Mouse (Mus musculus) gastrocnemius, adult 2 months (tissue): ENCODE measurements around the gene Ten1. TPM values are rescaled to one million over a fixed set of nuclear protein-coding genes. Genes with fewer than 3 reads are reported as not detected.

Experiments
- DNase-seq: peaks from one replicate; pipeline ENCODE4 v3.0.0; 2022
- H3K27ac ChIP-seq: fragments of 200-600 bp; 2 replicates; pipeline ENCODE4 v1.8.1; 2022; ENCODE audit warnings: mild to moderate bottlenecking
- H3K4me3 ChIP-seq: fragments of 200-600 bp; 2 replicates; pipeline ENCODE4 v1.8.1; 2022; ENCODE audit warnings: mild to moderate bottlenecking, moderate library complexity
- CTCF ChIP-seq: fragments of 200-600 bp; IDR thresholded peaks from 2 replicates; pipeline ENCODE4 v1.8.1; 2022; ENCODE audit warnings: antibody characterized with exemption, mild to moderate bottlenecking, moderate library complexity
- intact Hi-C: fragments of 180-260 bp; cut with DNase I; formaldehyde crosslinking; loops from one replicate; pipeline ENCODE4 v1.15.1; 2025
- long read RNA-seq, 2 experiments: library from polyadenylated mRNA; stranded (forward); transcript quantifications; one replicate each; pipeline ENCODE4 v2.0.0; 2021
- total RNA-seq, 2 experiments: library from RNA; stranded (reverse); gene quantifications; 2 replicates each; pipeline ENCODE4 v1.2.3; 2021

Gene Ten1
- 10 to 100 TPM; 14.3 to 17.1 TPM for total RNA-seq
- long read RNA-seq, experiment 1, partial matches to known transcripts: 0 of 3 reads
- long read RNA-seq, experiment 1, other reads (novel, unspliced or antisense): 0 of 3 reads
- long read RNA-seq, experiment 2, transcript Ten1-201 (4 exons, 902 nt): major isoform, 5 of 5 reads
- long read RNA-seq, experiment 2, partial matches to known transcripts: 0 of 5 reads
- long read RNA-seq, experiment 2, other reads (novel, unspliced or antisense): 0 of 5 reads

DNA sequence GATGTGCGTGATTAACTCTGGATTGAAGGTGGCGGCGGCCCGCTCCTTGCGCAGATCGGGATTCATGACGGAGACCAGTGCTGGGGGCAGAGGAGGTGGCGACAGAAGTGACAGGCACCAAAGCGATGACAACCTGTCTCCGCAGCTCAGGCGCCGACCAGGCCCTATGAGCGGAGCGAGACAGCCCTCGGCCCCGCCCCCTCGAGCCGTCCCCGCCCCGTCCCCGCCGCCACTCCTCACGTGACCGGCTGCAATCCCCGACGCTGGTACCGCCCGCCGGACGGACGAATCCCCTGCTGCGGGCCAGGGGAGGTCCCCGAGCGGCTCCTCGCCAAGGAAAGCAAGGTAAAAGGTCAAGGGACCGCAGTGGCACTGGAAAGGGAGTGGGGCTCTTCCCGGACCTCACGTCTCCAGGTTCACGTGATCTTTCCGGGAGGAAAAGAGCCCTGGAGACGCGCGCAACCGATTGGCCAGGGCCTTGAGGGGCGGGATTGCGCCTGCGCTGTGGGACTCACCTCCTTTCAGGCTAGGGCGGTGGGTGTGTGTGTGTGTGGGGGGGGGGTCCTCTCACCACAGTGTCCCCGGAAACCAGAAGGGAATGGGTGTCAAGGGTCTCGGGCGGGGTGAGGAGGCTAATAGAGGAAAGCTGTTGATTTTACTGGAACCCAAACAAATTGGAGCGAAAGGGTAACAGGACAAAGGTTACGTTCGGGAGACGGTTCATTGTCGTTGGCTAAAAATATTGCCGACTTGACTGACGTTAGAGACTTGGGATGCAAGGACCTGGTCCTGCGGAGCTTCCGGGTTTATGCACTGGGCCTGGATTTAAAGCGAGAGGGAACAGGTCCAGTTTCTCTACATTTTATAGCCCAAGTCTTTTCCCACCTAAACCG, at the start of gene Ten1, which contains the start of gene Acox1:
Gene Ten1, plus strand, starts transcription at position 217 of the 893 bp plus-strand sequence.
Gene Acox1, minus strand, starts transcription at position 407 of the 893 bp plus-strand sequence.
- peak within 1 kb of the TSS; percentile 86 for H3K4me3 ChIP-seq
- no peak for TF ChIP-seq CTCF
- intact Hi-C loops: loop anchor here (2.0 kb wide), 1 partner anchor 112 kb away; the partner anchor contains the start of gene Wbp2
- peak within 1 kb of the TSS; percentile 97 for H3K27ac ChIP-seq
- DNase-seq: peak; percentile 98

DNA sequence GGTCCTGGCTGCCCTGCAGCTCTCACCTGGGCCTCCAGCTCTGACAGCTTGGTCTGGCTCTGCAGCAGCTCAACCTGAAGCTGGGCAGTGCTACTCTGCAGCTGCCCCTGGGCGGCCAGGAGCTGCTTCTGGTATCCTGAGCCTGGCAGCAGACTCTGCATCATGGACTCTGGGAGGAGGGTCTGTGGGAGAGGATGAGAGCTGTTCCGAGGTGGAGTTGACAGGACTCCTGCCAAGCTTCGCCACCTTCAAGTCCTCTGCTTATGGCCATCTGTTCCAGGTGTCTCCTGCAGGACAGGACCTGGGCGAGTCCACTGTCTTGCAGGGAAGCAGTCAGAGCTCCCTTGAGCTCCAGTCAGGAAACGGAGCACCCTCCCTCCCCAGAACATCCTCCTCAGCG, 49.3 kb upstream of the Ten1 start:
- Histone ChIP-seq H3K27ac (no peak overlapping the region), H3K4me3 (no peak overlapping the region)
- DNase-seq: no peak
- intact Hi-C loops: no loop called here
- no peak for TF ChIP-seq CTCF

DNA sequence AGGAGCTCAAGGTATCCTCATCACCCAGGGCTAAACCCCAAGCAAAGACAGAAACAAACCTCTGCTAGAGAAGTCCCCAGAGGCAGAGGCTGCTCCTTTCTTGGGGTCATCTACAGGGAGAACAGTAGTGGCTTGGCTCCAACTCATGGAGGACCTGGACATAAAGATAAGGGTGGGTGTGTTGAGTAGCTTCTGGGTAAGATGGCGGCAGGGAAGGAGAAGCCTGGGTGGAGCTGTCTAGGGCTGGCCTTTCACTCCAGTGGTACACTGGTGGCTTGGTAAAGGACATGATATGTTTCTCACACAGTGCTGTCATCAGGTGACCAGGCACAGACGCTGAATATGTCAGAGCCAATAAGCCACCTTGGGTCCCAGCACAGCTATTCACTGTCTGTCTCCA, 47.7 kb upstream of the Ten1 start:
- Histone ChIP-seq H3K27ac (no peak overlapping the region), H3K4me3 (no peak overlapping the region)
- no peak for DNase-seq
- intact Hi-C loops: no loop called here
- no peak for TF ChIP-seq CTCF

DNA sequence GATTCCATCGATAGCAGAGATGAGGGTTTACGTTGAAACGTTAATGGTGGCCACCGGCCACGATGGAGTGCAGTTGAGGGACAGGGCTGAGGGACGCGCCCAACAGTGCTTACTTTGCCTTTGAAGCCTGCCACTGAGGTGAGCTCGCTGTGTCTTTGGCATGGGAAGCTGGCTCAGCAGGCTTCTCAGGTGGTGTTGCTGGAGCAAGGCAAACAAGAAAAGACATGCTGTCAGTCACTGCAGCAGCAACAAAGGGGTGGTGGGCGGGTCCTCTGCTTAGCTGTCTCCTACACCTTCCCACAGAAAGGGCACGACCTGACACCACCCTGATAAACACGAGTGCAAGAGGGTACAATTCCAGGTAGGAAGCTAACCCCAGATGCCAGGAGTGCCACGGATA, 37.3 kb upstream of the Ten1 start:
- intact Hi-C loops: no loop called here
- Histone ChIP-seq H3K27ac (no peak overlapping the region), H3K4me3 (no peak overlapping the region)
- no peak for TF ChIP-seq CTCF
- DNase-seq: no peak

DNA sequence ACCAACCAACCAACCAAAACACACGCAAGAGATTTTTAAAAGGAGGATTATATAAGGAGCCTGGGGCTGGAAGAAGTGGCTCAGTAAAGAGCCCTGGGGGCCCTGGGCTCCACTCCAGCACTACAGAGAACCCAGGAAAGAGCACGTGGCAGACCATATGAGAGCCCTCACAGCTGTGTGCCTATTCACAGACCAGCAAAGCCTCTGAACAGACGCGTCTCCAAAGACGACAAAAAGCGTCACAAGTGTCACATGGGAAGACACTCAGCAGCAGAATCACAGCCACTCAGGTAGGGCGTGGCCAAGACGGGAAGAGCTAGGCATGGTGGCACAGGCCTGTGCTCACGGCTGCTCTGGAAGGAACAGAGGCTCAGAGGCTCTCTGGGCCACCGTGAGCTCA, 36.5 kb upstream of the Ten1 start:
- Histone ChIP-seq H3K27ac (no peak overlapping the region), H3K4me3 (no peak overlapping the region)
- intact Hi-C loops: no loop called here
- TF ChIP-seq CTCF: no peak
- DNase-seq: no peak

DNA sequence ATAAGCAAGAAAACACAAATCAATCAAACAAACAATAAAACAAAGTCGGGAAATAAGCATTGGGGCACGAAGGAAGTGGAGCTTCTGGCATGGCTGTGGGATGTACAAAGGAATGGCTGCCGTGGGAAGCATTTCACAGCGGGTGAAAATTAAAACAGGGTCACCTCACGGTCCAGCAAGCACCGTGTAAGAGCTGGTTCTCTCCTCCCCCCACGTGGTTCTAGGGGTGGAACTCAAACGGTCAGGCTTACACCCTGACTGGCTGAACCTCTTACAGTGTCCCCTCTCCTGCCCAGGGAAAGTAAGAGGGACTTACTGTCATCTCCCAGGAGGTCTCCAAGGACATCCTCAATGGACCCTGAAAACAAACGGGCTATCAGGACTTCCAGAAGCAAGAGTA, 35.7 kb upstream of the Ten1 start:
- intact Hi-C loops: no loop called here
- no peak for TF ChIP-seq CTCF
- no peak overlapping the region for H3K27ac ChIP-seq

DNA sequence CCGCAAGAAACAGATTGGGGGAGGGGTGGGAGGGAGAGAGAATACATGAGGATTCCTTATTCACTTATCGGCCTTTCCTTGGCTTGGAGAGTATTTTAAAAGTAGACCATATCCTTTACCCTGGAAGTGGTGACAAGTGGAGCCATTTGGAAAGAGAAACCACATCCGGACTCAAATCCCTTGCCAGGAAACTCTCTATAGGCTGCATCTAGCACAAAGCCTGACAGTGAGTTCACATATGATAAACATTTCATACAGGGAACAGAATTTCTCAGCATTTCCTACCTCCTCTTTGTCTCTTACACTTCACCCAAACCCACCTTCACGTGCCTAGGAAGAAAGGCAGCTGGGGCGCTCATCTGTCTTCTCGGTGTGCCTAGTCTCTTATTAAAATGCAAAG, 31.4 kb upstream of the Ten1 start:
- intact Hi-C loops: no loop called here
- no peak for DNase-seq
- Histone ChIP-seq H3K27ac (peak overlapping the region; percentile 89), H3K4me3 (peak overlapping the region; percentile 88)
- TF ChIP-seq CTCF: no peak

More for the DNA sequence above, 35.7 kb upstream of the Ten1 start:
- DNase-seq: no peak
- H3K4me3 ChIP-seq: no peak overlapping the region

DNA sequence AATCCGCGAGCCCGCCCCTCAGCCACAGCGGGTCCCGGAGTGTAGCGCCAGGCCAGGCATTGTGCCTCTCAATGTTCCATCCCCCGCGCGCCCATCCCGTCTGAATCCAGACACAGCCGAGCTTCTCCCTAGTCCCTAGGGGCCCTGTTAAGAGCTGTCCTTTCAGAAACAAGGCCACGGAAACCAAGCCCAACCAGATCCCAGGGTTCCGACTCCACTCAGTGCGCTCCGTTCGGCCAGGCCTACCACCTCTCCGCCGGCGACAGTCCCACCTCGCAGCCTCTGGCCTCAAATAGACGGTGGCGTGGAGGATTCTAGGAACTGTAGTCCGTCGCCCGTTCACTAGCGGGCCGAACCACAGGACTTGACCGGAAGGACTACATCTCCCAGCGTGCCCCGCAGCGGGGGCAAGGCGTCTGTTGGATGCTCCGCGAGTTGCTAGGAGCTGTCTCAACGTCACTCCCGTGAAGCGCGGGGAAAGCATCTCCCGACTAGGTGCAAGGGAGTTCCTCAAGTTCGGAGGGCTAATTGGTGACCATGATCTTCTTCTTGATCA, 30.7 kb upstream of the Ten1 start, which contains the start of gene Fbf1:
Gene Fbf1, minus strand, starts transcription at position 283 of the 556 bp plus-strand sequence.
- intact Hi-C loops: no loop called here
- Histone ChIP-seq H3K27ac (peak within 1 kb of the TSS; percentile 89), H3K4me3 (peak within 1 kb of the TSS; percentile 88)
- DNase-seq: peak; percentile 96
- peak; percentile 2; the same call in 1 of the 2 replicates for TF ChIP-seq CTCF

DNA sequence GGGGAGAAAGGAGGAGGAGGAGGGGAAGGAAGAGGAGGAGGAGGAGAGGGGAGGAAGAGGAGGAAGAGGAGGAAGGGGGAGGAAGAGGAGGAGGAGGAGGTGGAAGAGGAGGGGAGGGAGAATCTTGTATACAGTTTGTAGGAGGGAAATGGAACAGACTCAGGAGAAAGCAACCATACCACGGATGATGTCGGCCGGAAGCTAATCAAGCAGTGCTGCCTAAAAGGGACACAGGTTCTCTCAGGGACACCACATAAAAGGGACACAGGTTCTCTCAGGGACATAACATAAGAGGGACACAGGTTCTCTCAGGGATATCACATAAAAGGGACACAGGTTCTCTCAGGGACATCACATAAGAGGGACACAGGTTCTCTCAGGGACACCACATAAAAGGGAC, 29.4 kb upstream of the Ten1 start:
- no peak for TF ChIP-seq CTCF
- H3K4me3 ChIP-seq: no peak overlapping the region
- intact Hi-C loops: no loop called here
- no peak for DNase-seq
- H3K27ac ChIP-seq: no peak overlapping the region

DNA sequence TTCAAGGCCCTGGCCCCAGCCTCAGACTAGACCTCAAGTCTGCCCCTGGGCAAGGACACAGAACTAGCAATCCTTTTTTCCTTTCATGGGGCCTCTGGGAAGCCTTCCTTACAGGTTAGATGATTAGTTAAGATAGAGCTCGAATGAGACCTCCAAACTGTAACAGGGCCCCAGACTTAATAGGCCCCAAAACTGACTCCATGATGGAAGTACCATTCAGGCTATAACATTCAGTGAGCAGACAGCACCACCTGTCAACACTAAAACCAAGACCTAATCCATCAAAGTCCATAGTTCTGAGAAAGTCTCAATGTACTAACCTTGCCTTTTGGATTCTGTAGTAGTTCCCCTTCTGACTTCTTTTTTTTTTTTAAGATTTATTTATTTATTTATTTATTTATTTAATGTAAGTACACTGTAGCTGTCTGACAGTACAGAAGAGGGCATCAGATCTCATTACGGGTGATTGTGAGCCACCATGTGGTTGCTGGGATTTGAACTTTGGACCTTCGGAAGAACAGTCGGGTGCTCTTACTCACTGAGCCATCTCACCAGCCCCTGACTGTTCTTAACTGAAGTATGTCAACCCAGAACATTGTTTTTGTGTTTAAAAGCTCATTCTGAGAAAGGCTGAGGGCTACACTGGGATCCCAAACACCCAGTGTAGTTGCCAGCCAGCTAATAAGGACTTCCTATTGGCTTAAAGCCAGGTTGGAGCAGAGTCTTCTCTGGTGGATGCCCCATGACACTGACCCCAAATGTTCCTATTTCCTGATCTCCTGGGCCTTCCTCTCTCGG, 28.5 kb upstream of the Ten1 start:
- no peak overlapping the region for H3K27ac ChIP-seq
- TF ChIP-seq CTCF: no peak
- intact Hi-C loops: no loop called here
- no peak for DNase-seq
- no peak overlapping the region for H3K4me3 ChIP-seq

DNA sequence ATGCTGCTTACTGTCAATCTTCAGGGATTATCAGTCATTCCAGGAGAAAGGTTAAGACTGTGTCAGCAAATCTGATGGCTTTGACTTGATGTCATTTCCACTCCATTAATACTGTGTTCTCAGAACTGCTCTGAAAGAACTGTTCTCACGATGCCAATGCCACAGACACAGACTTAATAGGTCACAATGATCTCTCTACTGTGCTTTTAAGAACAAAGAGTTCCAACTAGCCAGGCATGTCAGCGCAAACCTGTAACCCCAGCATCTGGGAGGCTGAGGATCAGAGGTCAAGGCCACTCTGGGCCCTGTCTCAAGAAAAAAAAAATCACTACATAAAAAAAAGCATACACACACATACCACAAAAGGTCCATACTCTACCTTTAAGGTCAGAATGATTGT, 26.7 kb upstream of the Ten1 start:
- TF ChIP-seq CTCF: no peak
- Histone ChIP-seq H3K4me3 (no peak overlapping the region), H3K27ac (no peak overlapping the region)
- intact Hi-C loops: no loop called here
- DNase-seq: no peak

DNA sequence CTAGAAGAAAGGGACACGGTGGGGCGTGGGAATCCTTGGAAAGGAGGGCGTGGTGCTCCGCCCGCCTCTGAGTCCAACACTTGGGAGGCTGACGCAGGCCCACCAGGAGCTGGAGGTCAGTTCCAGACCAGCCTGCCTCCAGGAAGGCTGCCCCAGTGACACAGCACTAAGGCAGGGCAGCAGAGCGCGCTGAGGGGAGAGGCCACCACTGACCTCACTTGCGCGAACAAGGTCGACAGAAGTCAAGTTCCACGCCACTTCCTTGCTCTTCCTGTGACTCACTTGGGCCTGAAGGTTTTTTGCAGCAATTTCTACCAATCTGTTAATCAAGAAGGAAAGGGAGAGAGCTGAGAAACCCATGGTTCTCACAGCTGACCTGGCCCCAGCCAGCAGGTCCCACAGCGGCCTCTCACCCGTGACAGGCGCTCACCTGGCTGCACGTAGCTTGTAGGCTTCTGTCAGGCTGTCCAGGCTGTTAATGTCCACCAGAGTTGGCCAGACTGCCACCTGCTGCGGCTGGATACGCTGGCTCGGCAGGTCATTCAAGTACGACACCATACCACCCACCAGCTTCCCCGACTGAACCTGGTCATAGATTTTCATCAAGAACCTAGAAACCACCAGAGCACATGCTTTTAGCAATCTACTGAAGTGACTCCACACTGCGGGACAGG, 23.7 kb upstream of the Ten1 start:
- TF ChIP-seq CTCF: no peak
- no peak overlapping the region for H3K27ac ChIP-seq
- intact Hi-C loops: no loop called here
- no peak overlapping the region for H3K4me3 ChIP-seq
- no peak for DNase-seq
